Mouse (Mus musculus) neural tube, embryonic 13.5 days (tissue): ENCODE measurements around the gene Dock1. TPM values are rescaled to one million over a fixed set of nuclear protein-coding genes. Genes with fewer than 3 reads are reported as not detected.

Experiments used
- ATAC-seq: fragments of 200-750 bp; cut with Nextera tagmentation; 2 replicates; pipeline ENCODE4 v1.8.0; 2017; ENCODE audit warnings: low read depth, mild to moderate bottlenecking, moderate TSS enrichment, moderate library complexity
- H3K27ac ChIP-seq: fragments of 300-500 bp; sonication (generic); replicated peaks from 2 replicates; pipeline ENCODE4 v1.5.1; 2015; ENCODE audit warnings: moderate library complexity, mild to moderate bottlenecking, inconsistent platforms
- H3K27me3 ChIP-seq: fragments of 300-500 bp; sonication (generic); 2 replicates; pipeline ENCODE4 v1.6.1; 2015; ENCODE audit warnings: mild to moderate bottlenecking, inconsistent platforms
- H3K36me3 ChIP-seq: fragments of 300-500 bp; sonication (generic); 2 replicates; pipeline ENCODE4 v1.6.1; 2015; ENCODE audit warnings: mild to moderate bottlenecking, inconsistent platforms
- H3K4me1 ChIP-seq: fragments of 300-500 bp; sonication (generic); replicated peaks from 2 replicates; pipeline ENCODE4 v1.6.1; 2015; ENCODE audit warnings: inconsistent platforms
- H3K4me2 ChIP-seq: fragments of 300-500 bp; sonication (generic); 2 replicates; pipeline ENCODE4 v1.6.1; 2015; ENCODE audit warnings: inconsistent platforms, mild to moderate bottlenecking, moderate library complexity
- H3K4me3 ChIP-seq: fragments of 300-500 bp; sonication (generic); 2 replicates; pipeline ENCODE4 v1.5.1; 2015; ENCODE audit warnings: mild to moderate bottlenecking, inconsistent platforms
- H3K9ac ChIP-seq: fragments of 300-500 bp; sonication (generic); 2 replicates; pipeline ENCODE4 v1.6.1; 2015; ENCODE audit warnings: moderate library complexity, mild to moderate bottlenecking, inconsistent platforms
- H3K9me3 ChIP-seq: fragments of 300-500 bp; sonication (generic); 2 replicates; pipeline ENCODE4 v1.6.1; 2016; ENCODE audit warnings: inconsistent platforms
- WGBS: fragments of 180-500 bp; shearing (Covaris S2); methylation state at CpG from one replicate; pipeline ENCODE4 v1.1.7; 2015; 5-methylcytosine and 5-hydroxymethylcytosine counted together
- polyA plus RNA-seq: library from polyadenylated mRNA; unstranded; fragments of >200 nt; fragmentation: Nextera tagmentation; extraction: Ambion mirVana; gene quantifications from 2 replicates; pipeline ENCODE4 v1.2.1, GENCODE M21; 2015

The Dock1 gene
- polyA plus RNA-seq, 1 experiment from 2014 or later: 7.4 TPM

- H3K4me1 ChIP-seq: no peaks in the 10 kb centered on the region
- H3K27me3 ChIP-seq: no peaks in the 10 kb centered on the region
- ATAC-seq: no peak
- H3K27ac ChIP-seq: no peak overlapping the region
- no peaks in the 10 kb centered on the region for H3K36me3 ChIP-seq
- no peak overlapping the region for H3K4me3 ChIP-seq
- no peak overlapping the region for H3K4me2 ChIP-seq
- H3K9ac ChIP-seq: no peak overlapping the region
- no peaks in the 10 kb centered on the region for H3K9me3 ChIP-seq
Measured at GRCm38 (mm10) chr7:135210296-135210695, 539.8 kb downstream of the Dock1 start.

DNA sequence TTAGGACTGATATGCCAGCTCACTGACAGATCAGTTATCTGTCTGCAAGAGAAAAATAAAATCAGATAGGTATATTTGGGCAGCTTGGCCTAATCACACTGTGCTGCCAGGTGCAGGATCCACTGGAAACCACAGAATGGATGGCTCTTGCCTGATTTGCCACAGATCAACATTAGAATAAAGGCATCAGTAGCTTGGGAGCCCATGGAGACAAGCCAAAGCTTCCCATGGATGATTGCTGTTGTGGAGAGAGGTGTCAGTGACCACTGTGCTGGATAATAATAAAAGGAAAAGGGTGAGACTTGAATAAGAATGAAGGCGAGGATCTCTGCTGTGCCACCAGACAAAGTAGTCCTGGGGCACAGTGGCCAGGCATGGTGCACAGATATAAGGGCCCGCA is 540.4 kb downstream of the Dock1 start:
- 84% methylated on average over 2 of the region's 2 CpGs for WGBS
- Histone ChIP-seq H3K27ac (no peak overlapping the region), H3K4me3 (no peak overlapping the region), H3K9ac (no peak overlapping the region), H3K9me3 (no peaks in the 10 kb centered on the region), H3K4me2 (no peak overlapping the region), H3K36me3 (no peaks in the 10 kb centered on the region), H3K4me1 (no peaks in the 10 kb centered on the region), H3K27me3 (no peaks in the 10 kb centered on the region)
- no peak for ATAC-seq

DNA sequence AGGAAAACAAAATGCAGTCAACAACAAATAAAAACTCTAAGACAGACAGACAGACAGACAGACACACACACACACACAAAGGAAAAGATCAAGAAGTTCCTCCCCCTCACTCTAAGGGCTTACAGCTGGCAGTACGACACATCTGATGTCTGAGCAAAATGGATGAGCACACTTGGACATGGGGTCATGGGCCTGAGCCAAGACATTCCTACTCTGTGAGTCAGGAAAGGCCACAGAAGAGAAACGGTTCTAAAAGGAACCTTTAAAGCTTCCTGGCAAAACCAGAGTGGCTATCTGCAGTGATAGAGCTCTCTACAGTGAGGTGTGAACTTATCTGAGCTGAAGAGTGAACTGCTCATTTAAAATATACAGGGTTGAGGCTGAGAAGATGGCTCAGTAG is 542.1 kb downstream of the Dock1 start:
- no peak overlapping the region for H3K4me2 ChIP-seq
- no peaks in the 10 kb centered on the region for H3K4me1 ChIP-seq
- WGBS: 65% methylated on average over 2 of the region's 2 CpGs

GRCm38 (mm10) chr7:135221475-135221874 is 551.0 kb downstream of the Dock1 start:
- Histone ChIP-seq H3K9ac (no peak overlapping the region), H3K4me2 (no peak overlapping the region), H3K27ac (no peak overlapping the region), H3K27me3 (no peaks in the 10 kb centered on the region), H3K9me3 (no peaks in the 10 kb centered on the region), H3K4me1 (no peaks in the 10 kb centered on the region), H3K36me3 (no peaks in the 10 kb centered on the region), H3K4me3 (no peak overlapping the region)
- no peak for ATAC-seq
- WGBS: 94% methylated on average over 2 of the region's 2 CpGs

More for the DNA sequence above, 542.1 kb downstream of the Dock1 start:
- H3K27ac ChIP-seq: no peak overlapping the region
- no peak overlapping the region for H3K9ac ChIP-seq
- H3K36me3 ChIP-seq: no peaks in the 10 kb centered on the region
- no peaks in the 10 kb centered on the region for H3K9me3 ChIP-seq
- no peaks in the 10 kb centered on the region for H3K27me3 ChIP-seq
- ATAC-seq: no peak
- no peak overlapping the region for H3K4me3 ChIP-seq
